Mouse (Mus musculus) hindbrain, embryonic 10.5 days (tissue): ENCODE results near the gene Gng4. TPM values are rescaled to one million over a fixed set of nuclear protein-coding genes. Genes with fewer than 3 reads are reported as not detected.

ENCODE experiments used
- polyA plus RNA-seq: library from polyadenylated mRNA; unstranded; fragments of >200 nt; fragmentation: Nextera tagmentation; extraction: Ambion mirVana; gene quantifications from 2 replicates; pipeline ENCODE4 v1.2.1, GENCODE M21; 2016

Gng4 gene
- polyA plus RNA-seq, 1 experiment from 2014 or later = 2.9 TPM

Other genes starting within 250 kb of the Gng4 start
- gene Lyst, start 193.7 kb upstream of the Gng4 start, polyA plus RNA-seq = 3.3 and 4.0 TPM in 2 replicates
- gene B3galnt2, start 170.4 kb downstream of the Gng4 start, polyA plus RNA-seq = 33.3 and 41.7 TPM in 2 replicates